25 mouse cellular contexts compared by ENCODE assay signal in the genomic region with DNA sequence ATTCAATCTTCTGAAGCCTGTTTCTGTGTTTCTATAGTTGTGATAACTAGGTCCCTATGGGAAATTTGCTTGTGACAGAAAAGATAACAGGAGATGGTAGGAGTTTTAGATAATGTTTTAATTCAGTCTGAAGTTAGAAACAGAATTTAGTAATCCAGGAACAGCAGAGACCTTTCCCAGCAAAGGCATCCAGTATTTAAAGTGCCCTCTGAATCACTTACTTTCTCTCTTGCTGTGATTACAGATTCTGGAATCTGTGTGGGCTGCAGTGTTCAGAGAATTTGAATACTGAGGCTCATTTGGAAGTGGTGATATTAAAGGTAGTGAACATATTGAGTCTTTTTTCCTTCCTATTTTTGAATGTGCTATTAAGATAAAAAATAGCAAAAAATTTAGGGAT.
A peak's percentile ranks its signal among the peaks of the same experiment; 100 is the strongest.
DNase-seq lines count a peak whose midpoint lies in the region; ATAC-seq and TF ChIP-seq lines count a peak whose summit lies in the region.
"Had no signal": no experiment of that assay in that cellular context is flagged by ENCODE, and none has a peak within 500 bp of the region (broad histone marks: within the 10 kb centered on the region; RNA-seq: fewer than 3 reads in every experiment).

No protein-coding gene starts in this region.

- no peak for TF ChIP-seq POLR2A in olfactory bulb, adult 2 months (IDR thresholded peaks at IDR 0.05; ENCODE audit: insufficient read depth, low read depth, low read length)

- DNase-seq in frontal cortex, postnatal 25 days (ENCODE audit: low spot score in 2 of 2) = no peak
- peak; percentile 68 for DNase-seq in Muller cell, postnatal 12 days (ENCODE audit: inconsistent ontology term)
- peak; percentile 59 for DNase-seq in brain, adult 2 months (ENCODE audit: low read depth, low spot score)
- DNase-seq in gastrocnemius, postnatal 4 days (ENCODE audit: low spot score in 2 of 2) = no peak
- no peak for DNase-seq in ovary, postnatal 10 days (ENCODE audit: low spot score)
- DNase-seq: adrenal gland, postnatal 10 days; adrenal gland, postnatal 25 days; B cell, adult 2 months; cerebellum, adult 11-12 months; cerebellum, adult 2 months; cerebellum, adult 9-10 months; cerebellum, postnatal 10 days; cerebellum, postnatal 25 days had no signal

- no peak for TF ChIP-seq CTCF in olfactory bulb, adult 2 months (IDR thresholded peaks at IDR 0.05; ENCODE audit: insufficient read depth, low read depth, low read length)

- no peak overlapping the region for H3K4me3 ChIP-seq in olfactory bulb, adult 2 months (ENCODE audit: insufficient read depth, low read depth, low read length)
- H3K4me3 ChIP-seq: embryonic facial prominence, embryonic 10.5 days; embryonic facial prominence, embryonic 12.5 days; erythroblast, embryonic 14.5 days; forebrain, embryonic 10.5 days; forebrain, embryonic 12.5 days had no signal

- H3K27ac ChIP-seq in olfactory bulb, adult 2 months (ENCODE audit: insufficient read depth, low read depth, low read length) = peak overlapping the region; percentile 73; the same call in 1 of the 2 replicates
- H3K27ac ChIP-seq: embryonic facial prominence, embryonic 10.5 days; embryonic facial prominence, embryonic 12.5 days; forebrain, embryonic 10.5 days; forebrain, embryonic 12.5 days had no signal

- no peaks in the 10 kb centered on the region for H3K4me1 ChIP-seq in olfactory bulb, adult 2 months (ENCODE audit: control insufficient read depth, insufficient read depth, low read length)
- H3K4me1 ChIP-seq: embryonic facial prominence, embryonic 10.5 days; embryonic facial prominence, embryonic 12.5 days; forebrain, embryonic 10.5 days; forebrain, embryonic 12.5 days had no signal

- peak; percentile 73 for ATAC-seq in frontal cortex, adult (ENCODE audit: low TSS enrichment)
- ATAC-seq: activated CD4-positive, CD25-positive, alpha-beta regulatory T cell, adult 4 months; CD4-positive, CD25-positive, alpha-beta regulatory T cell, adult 4 months; forebrain, embryonic 14.5 days; forebrain, embryonic 16.5 days; Patski had no signal

Comparison
In these comparisons a context has a peak if more than half of its experiments do, and no peak if none do; other contexts are left out.
1. DNase-seq: peak in Muller cell, postnatal 12 days (single experiment) and brain, adult 2 months (single experiment); none in frontal cortex, postnatal 25 days (0 of 2), gastrocnemius, postnatal 4 days (0 of 2) and ovary, postnatal 10 days (single experiment).